Mouse (Mus musculus): ENCODE data around the gene Sytl3.
"Not testable (repeated sequence)": the region's sequence is repeated elsewhere in the genome, so short reads cannot be mapped to it uniquely, and the experiment has no call there.

The Sytl3 gene

DNA sequence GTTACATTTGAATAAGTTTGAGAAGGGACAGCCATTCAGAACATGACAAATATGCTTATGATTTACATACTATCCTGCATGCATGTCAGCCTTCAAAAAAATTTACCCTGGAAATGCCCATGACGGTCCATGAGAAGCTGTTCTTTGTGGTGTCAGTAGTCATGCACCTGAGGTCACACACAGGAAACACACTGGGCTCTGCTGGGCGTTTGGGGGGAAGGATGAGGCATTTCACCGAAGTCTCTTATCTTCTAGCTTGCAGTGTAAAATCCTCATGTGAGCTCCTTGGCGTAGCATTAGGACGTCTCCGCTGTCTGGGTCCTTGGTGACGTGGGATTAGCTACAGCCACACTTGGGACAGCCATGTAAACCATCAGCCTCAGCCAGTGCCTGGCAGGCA lies at the start of gene Sytl3:
Sytl3 (plus strand) TSS at position 293 of the 400 bp plus-strand sequence.
- not testable (repeated sequence) for DNase-seq

- DNase-seq, result not testable (repeated sequence)
These were observed 45.4 kb upstream of the Sytl3 start for GRCm38 (mm10) chr17:6613524-6613923.

DNA sequence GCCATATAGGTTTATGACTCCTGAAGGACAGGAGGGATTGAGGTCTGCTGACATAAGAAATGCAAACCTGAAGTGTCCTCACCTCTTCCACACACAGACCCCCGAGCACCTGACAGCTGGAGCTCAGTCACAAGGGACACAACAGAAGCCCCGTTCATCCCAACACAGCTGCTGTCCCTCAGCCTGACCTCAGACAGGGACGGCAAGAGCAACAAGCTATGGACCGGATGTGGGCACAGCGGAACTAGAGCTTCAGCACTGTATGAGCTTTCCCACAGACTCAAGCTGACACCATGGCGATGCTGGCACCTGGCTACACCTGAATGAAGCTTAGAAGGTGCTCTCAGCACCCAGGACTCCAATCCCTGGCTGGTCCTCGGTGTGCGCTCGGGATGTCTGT lies 44.6 kb upstream of the Sytl3 start:
- DNase-seq, result not testable (repeated sequence)

GRCm38 (mm10) chr17:6616731-6617130 lies 42.2 kb upstream of the Sytl3 start:
- DNase-seq, result not testable (repeated sequence)

DNA sequence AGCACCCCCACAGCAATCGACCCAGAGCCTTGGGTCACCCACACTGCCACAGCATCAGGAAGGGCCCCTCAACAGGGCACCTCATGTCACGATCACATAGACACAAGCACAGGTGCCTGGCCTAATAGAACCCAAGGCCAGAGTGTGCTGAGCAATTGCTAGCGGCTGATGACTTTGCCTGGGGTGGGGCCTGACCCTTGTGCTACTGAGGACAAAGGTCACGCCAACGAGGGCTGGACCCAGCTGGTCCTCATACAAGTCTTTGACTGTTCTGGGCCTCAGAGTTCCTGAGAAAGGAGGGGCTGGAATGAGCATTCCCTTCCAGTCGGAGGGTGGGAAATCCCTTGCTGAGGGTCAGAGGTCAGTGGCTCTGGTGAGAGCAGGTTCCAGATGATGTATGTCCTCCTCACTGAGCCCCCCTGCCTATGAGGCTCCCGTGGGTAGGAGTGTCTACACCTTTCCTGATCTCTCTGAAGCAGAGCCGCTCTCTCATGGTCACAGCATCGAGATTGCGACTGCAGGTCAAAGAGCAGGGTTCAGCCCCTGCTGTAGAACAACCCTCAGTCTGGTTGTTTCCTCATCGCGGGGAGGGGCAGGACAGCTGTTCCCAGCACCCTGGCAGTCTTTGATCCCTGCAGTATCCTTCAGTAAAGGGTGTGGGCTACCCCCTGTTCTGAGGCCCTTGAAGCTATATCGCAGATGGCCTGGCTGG lies 41.0 kb upstream of the Sytl3 start:
- DNase-seq, result not testable (repeated sequence)

- DNase-seq, result peak in 1 of 2 experiments; percentile 32
These were observed 39.6 kb upstream of the Sytl3 start for GRCm38 (mm10) chr17:6619271-6619670.

GRCm38 (mm10) chr17:6620035-6620434 lies 38.9 kb upstream of the Sytl3 start:
- DNase-seq, result not testable (repeated sequence)

DNA sequence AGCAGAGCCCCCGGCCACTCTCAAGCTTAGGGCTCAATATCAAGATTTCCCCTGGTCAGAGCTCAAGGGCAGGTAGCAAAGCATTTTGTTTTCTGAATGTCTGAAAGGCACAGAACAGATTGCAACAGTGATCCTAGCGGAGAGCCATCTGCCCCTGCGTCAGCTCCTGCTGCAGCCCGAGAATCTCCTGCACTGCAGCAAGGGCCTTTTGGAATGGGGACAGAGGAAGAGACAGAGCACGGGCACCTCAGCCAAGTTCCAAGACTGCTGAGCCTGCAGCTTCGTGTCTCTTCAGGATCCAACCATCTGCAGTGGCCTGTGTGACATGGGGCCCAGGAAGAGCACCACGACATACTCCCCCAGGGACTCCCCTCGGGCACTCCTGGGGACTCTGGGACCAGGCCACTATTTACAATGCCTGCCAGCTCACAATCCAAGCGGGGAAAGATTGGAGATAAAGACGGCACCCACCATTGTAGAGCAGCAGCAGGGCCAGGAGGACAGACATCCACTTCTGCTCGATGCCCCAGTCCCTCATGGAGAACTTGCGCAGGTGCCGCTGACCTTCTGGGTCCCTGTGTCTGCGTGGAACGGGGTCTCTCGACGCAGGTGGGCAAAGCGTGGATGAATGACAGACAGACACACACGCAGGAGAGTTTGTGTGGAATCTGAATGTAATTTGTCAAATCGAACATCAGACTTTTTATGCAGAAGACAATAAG lies 38.0 kb upstream of the Sytl3 start:
- DNase-seq, result peak; percentile 42 to 54

GRCm38 (mm10) chr17:6621976-6622375 lies 36.9 kb upstream of the Sytl3 start:
- not testable (repeated sequence) for DNase-seq

DNA sequence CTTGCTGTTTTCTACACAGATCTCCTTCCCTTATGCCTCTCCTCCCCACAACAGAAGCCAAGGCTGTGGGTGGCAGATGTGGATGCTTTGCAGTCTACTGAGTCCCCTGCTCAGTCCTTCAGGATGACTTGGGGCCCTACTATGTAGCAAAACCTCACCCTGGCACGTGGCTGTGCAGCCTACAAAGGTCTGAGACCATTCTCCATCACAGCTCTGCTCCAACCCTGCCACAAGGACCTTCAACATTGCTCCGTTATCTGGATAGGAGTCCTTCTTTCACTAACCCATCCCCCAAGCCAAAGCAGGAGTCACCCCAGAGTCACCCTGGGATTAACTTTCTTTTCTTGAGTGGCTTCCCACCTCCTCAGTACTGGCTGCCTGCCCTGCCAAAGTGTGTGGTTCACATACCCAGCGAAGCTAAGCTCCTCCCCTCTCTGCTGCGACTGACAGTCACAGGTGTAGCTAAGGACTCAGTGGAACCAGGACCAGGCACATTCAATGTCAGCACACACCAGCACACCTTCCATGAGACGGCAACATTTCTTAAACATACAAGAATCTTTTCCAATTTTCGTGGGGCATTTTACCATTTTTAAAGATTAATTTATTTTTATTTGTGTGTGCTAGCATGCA lies 33.9 kb upstream of the Sytl3 start:
- DNase-seq, result not testable (repeated sequence)

GRCm38 (mm10) chr17:6630398-6630797 lies 28.5 kb upstream of the Sytl3 start:
- DNase-seq, result not testable (repeated sequence)

DNA sequence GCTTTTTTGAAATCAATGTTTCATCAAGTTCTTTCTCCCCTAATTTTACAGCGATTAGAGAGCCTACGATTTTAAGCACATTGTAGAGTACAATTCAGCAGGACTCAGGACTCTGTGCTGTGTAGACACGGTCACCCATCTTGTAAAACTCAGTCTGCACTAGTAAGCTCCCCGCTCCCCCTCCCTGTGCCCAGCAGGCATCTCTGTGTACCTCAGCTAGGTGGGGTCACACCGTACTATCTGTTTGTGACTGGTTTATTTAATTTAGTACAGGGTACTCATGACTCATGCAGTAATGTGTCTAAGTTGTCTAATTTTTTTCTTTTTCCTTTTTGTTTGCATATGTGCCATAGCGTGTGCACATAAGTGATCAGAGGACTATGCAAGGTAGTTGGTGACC lies 26.0 kb upstream of the Sytl3 start:
- not testable (repeated sequence) for DNase-seq

GRCm38 (mm10) chr17:6635781-6636180 lies 23.1 kb upstream of the Sytl3 start:
- peak; percentile 30 to 59 for DNase-seq

DNA sequence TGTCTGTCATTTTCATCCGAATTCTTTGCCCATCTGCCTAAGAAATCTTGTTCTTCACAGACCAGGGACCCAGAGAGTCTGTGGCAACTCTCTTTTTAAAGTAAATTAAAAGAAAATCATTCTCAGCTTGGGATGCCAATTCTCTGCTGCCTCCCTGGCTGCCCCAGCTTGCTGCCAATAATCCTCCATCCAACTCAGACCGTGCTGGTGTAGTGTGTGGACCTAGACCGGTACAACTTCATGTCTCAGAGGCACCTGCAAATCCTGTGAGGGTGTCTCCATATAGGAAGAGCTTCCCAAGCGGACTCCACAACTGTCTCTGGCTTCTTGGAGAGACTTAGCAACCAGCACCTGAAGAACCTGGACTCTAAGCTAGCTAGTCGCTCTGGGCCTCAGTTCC lies 22.0 kb upstream of the Sytl3 start:
- DNase-seq, result peak; percentile 31 to 52

GRCm38 (mm10) chr17:6637434-6637833 lies 21.5 kb upstream of the Sytl3 start:
- not testable (repeated sequence) for DNase-seq

DNA sequence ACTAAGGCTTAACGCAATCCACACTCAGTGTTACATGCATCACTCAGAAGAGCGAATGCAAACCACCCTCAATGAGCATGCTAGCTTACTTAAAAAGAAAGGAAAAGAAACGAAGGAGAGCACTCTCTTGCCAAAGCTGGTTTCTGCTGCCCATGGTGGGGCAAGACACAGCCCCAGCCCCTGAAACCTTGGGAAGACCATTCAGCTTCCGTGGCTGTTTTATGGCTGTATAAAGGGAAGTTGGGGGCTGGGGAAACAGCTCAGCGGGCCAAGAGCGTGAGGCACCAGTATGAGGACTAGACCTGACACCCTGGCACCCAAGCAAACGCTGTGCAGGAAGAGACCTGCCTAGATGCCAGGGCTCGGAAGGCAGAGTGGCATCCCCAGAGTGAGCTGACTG lies 20.4 kb upstream of the Sytl3 start:
- DNase-seq, result not testable (repeated sequence)

DNA sequence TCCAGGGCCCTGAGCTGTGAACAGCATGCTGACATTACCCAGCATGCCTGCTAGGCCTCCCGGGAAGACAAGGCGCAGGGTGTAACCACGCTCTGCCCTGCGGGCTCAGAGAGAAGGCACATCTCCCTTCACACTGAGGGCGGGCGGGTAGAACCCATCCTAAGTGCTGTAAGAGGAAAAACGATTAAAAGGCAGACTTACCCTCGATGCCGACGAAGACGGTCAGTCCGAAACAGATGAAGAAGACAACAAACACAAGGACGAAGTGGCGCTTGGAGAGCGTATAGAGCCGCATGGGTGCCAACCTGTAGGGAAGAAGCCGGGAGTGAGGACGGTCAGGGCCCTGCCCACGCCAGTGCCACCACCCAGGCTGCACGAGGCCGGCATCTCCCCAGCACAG lies 19.4 kb upstream of the Sytl3 start:
- not testable (repeated sequence) for DNase-seq

DNA sequence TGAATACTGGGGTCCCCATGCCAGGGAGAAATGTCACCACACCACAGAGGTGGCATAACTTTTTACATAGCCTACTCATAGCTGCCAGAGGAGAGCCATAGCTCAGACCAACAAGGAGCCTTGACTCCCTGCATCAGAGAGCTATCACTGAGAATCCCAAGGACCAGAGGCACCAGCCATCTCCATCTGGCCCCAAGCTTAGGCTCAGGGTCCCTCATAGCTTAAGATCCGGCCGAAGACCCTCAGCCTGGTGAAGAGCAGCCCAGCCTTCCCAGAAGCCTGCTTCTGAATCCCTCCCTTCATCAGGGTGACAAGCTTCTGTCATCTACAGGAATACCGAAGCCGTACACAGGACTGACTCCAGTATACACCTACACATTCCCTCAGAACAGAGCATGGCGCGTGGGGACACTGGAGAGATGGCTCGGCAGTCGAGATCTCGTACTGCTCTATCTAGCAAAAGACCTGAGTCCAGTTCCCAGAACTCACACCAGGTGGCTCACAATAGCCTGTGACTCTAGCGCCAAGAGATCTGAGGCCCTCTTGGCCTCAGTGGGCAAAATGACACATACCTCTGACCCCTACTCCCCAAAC lies 18.8 kb upstream of the Sytl3 start:
- not testable (repeated sequence) for DNase-seq

DNA sequence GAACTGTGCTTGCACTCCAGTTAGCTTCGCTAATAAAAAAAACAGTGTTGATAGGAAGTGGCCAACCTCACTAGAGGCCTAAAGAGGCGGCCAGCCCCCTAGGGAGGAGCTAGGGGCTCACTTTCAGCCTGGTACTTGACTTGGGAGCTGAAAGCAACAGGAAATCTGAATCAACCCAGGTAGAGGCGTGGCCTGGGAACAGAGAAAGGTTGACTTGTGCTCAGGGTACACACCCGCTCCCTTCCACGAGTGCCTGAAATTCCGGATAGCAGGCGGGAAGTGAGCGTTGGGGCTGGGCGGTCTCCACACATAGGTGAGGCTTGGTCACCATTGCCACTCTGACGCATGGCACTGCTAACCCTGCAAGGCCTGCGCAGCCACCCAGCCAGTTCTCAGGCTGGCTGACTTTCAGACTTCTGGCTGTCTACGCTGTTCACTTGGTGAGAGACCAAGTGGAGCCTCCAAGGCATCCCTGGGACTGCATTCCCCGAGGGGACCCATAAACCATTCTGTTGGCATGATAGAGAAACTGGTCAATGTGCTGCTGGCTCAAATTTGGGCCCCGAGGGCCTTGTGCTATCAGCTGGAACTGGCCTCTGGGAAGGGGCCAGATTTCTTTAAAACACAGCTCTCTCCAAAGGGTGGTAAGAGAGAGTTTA lies 18.0 kb upstream of the Sytl3 start:
- peak in 1 of 2 experiments; percentile 31 for DNase-seq

DNA sequence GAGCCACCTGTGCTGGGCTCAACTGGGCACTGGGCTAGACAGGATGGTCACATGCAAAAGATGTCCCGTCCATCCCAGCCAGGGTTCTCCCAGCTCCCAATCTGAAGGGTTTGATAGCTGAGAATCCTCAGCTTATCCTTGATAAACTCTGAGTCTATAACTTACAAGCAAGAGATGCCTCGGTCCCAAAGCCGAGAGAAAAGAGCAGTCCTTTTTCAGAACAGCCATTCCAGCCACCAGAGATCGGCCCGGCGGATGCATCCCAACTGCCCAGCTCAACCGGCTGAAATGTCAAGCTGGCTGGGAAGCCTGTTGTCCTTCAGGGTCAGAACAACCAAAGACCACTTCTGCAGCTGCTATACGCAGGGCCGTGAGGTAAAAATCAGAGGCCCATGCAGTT lies 14.7 kb upstream of the Sytl3 start:
- not testable (repeated sequence) for DNase-seq

- DNase-seq, result not testable (repeated sequence)
These were observed 14.2 kb upstream of the Sytl3 start for GRCm38 (mm10) chr17:6644673-6645072.

- peak; percentile 17 to 31 for DNase-seq
These were observed 13.2 kb upstream of the Sytl3 start for GRCm38 (mm10) chr17:6645668-6646067.

- DNase-seq, result not testable (repeated sequence)
These were observed 12.1 kb upstream of the Sytl3 start for GRCm38 (mm10) chr17:6646841-6647240.

Data from cerebellum, postnatal 10 days (tissue).